Mouse (Mus musculus) small intestine, adult 2 months (tissue): ENCODE data around the gene Mef2a.

ENCODE experiments used
- CTCF ChIP-seq: fragments of 200-500 bp; IDR thresholded peaks from 2 replicates; pipeline ENCODE4 v1.5.1; 2012; ENCODE audit warnings: low read depth, mild to moderate bottlenecking, control low read depth, inconsistent platforms, low read length, moderate library complexity, mixed read lengths; ENCODE audit not compliant: insufficient replicate concordance, insufficient read length; ENCODE audit errors: extremely low read depth
- POLR2A ChIP-seq: fragments of 200-500 bp; IDR thresholded peaks from 2 replicates; pipeline ENCODE4 v1.6.1; 2012; ENCODE audit warnings: low read depth, mild to moderate bottlenecking, control low read depth, inconsistent platforms, low read length, moderate library complexity

DNA sequence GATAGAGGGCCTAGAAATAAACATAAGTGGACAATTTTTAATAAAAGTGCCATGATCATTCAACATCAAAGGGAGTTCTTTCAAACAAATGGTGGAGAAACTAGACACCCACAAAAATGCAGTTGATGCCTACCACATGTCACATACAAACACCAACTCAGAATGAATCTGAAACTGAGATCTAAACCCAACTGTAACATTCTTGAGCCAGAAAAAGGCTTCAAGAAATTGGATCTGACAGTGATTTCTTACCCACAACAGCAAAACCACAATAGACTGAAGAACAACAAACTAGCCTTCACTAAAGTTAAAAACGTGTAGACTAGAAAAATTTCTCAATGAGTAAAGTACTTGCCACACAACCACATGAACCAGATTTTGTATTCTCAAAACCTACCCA lies 52.3 kb downstream of the Mef2a start:
- TF ChIP-seq POLR2A (no peak), CTCF (no peak)
